Mouse (Mus musculus): ENCODE results near the gene Fbp1.
"Not testable (repeated sequence)": the region's sequence is repeated elsewhere in the genome, so short reads cannot be mapped to it uniquely, and the experiment has no call there.

Fbp1 gene

DNA sequence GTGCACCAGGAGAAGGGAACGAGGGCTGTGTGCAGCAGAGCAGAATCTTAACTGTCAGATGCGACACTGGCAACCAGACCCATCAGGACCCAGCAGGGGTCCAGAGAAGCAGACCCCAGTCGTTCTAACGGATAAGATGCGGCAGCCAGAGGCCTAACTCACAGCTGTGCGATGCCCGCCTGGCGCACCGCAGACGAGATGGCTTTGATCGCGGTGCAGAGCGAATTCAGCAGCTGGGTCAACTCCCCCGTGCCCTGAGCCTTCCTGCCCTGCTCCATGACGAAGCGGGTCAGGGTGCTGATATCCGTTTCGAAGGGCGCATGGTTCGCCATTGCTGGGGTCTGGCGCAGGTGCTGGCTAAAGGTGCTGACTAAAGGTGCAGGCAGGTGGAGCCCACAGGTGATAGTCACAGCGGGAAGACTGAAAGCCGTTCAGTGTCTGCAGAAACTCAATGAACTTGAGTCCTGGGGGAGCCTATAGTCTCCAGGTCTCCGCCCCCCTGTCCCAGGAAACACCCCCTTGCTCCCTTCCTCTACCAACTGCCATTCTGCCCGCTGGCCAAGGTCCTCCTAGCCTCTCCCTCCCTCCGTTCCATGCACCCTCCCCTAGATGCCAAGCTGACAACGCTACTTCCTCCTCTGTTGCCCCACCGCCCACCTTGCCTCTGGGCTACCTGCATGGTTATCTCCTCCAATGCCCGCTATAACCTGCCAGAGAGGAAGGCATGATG, at the start of gene Fbp1:
Fbp1 (minus strand) TSS at position 571 of the 730 bp plus-strand sequence.
- no peak for DNase-seq (ENCODE audit: low spot score in 2 of 2)

DNA sequence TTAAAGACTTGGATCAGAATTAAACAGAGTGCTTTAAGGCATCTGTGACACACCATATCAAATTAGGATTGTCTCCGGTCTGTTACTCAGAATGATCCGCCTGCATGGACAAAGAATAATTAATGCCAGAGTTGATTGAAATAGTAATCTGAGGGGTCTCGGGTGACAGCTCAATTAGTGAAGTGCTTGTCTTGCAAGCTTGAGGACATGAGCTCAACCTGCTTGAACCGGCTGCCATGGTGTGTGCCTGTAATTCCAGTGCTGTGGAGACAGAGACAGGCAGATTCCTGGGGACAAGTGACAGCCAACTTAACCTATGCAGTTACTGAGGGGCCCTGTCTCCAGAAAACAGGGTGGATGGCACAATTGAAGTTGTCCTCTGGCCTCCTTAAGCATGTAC, 44.4 kb upstream of the Fbp1 start:
- DNase-seq (ENCODE audit: low spot score in 2 of 2), result no peak

DNA sequence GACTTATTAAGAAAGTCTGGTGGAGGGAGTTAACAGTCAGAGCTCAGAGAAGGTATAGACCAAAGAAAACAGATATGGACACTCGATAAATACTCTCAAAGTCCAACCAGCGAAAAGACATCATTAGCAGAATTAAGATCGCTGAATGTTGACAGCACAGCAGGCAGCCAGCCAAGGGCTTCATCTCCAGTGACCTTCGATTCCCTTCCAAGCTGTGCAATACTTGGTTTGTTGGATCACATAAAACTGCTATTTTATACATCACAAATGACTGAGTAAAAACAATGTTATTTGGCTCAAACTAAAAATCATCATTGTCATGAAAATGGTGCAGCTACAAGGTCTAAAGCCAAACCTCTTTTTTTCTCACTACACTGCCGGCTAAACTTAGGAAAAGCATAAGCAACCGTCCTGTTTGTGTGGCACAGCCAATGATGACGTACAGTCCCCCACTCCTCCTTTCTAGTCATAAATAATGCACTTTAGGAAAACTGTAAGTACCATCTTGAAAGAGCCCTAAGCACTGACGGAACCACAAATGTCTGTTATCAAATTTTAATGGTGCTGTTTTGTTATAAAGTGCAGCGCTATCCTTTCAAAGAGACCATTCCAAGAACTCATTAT, 41.8 kb upstream of the Fbp1 start:
- DNase-seq (ENCODE audit: low spot score in 2 of 2), result no peak

DNA sequence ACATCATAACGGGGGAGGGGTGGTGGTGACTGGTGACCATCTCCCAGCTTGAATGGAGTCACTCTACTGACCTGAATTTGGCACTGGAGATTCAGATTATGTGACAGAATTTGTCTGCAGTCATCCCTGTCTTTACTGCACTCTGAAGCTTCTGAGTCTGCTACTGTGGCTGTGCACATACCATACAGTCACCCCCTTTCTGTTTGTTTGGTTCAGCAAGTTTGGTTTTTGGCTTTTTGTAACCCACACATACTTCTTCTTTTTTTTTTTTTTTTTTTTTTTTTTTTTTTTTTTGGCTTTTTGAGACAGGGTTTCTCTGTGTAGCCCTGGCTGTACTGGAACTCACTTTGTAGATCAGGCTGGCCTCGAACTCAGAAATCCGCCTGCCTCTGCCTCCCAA, 41.1 kb upstream of the Fbp1 start:
- DNase-seq (ENCODE audit: low spot score in 2 of 2), result not testable (repeated sequence)

DNA sequence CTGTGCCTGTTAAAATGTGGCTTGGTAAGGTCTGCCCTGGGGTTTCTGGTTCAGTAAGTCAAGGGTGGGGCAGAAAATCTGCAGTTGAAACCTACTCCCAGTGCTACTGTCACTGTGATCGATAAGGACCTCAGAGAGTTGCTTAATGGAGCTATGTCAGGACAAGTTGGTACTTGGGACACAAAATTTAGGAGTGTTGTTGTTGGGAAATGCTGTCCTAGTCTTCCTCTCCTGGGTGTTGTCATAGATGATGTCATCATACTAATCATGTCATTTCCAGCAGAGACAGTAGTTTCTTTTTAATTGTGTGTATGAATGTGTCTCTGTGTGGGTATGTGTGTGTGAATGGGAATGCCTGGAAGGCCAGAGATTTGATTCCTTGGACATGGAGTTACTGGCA, 39.4 kb upstream of the Fbp1 start:
- no peak for DNase-seq (ENCODE audit: low spot score in 2 of 2)

DNA sequence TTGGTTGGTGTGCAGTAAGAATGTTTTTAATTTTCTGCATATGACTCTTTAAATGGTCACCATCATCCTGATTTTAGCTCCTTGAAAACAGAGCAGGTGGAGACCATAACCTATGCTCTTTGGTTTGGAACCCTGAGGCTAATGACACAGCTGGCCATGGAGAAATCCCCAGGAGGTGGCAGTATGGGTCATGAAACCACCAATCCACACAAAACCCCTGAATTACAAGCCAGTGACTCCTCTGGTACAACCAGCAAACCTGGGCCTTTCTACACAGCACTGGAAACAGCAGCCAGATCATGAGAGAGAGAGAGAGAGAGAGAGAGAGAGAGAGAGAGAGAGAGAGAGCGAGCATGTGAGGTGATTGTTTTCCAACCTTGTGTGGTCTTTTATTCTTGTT, 38.4 kb upstream of the Fbp1 start:
- no peak for DNase-seq (ENCODE audit: low spot score in 2 of 2)

DNA sequence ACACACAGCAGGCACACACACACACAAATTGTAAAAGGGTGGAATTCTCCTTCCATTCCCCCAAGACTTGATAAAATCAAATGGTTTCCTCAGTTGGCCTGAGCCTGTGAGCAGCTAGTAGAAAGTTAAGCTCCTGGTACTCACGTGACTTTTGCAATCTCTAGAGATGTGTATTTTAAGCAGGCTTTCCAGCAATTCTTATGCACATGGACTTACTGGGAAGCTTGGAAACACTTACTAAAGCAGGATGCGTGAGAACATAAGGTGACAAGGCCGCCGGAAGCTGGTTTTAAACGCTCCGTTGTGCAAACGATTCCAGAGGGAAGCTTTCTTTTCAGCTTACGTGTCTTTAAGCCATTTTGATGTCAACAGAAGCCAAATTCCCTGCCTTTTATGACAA, 35.1 kb upstream of the Fbp1 start:
- DNase-seq (ENCODE audit: low spot score in 2 of 2), result no peak

DNA sequence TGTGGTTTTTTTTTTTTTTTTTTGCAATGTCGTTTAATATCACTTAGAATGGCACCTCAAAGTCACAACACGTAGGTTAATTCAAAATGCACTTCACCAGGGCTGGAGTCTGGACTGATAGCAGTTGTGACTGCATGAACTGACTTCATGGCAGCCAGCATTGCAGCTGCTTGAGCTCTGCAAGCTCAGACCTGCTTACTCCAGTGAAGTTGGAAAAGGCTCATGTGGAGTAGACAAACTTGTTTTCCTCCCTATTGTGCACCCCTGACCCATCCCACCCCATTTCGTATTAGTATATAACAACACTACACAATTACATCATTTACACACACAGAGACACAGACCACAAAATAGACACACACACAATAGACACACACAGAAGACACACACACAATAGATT, 34.6 kb upstream of the Fbp1 start:
- no peak for DNase-seq (ENCODE audit: low spot score in 2 of 2)

DNA sequence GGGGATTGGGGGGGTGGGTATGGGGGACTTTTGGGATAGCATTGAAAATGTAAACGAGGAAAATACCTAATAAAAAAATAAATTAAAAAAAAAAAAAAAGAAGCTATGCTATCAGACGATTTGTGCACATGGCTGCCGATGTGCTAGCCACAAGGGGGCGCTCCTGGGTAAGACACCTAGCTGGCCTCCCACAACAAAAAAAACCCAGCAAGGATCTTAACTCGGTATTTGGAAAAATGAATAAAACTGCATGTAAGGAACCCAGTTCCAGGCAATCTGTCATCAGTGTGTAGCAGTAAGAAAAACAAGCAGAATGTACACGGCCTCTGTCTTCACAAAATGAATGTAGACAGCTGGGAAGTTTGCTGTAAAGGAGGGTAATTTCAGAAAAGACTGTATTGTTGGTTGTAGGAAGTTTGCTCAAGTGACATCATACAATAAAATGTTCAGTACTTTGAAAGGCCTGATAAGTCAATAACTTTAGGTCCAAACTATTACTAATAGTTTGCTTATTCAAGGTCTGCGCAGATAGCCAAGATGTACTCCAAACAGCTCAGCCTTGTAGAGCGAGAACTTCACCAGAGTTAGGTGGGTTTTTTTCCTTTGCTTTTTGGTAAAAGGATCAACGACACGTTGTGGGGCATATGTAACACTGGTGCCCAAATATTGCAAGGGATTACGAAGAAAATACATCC, 31.7 kb upstream of the Fbp1 start:
- peak; percentile 67 to 74 for DNase-seq (ENCODE audit: low spot score in 2 of 2)

DNA sequence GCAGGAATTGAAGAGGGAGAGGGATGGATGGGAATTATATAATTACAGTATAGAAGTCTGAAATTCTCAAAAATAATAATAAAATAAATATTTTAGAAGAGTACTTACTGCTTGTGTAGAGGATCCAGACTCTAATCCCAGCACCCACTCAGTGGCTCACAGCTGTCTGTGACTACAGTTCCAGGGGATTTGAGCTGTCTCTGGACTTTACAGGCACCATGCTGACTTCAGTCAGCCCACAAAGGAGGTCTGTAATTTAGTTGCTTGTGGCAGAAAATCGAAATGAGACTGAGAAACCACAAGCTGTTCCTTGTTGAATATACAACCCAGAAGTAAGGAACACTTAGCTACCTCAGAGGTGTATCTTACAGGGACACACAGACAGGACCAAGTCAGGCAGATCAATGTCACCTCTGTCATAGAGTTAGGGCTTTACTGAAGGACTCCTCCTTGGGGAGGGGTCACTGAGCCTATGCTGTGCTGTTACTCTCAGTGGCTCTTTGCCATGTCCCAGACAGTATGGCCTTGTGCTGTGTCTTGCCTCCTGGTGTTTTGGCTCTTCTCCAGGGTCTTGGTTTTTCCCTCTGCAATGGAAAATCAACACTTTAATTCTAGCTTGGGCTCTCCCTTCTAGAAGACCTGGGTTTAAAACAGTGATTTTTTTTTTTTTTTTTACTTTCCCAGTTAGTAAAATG, 29.5 kb upstream of the Fbp1 start:
- no peak for DNase-seq (ENCODE audit: low spot score in 2 of 2)

DNA sequence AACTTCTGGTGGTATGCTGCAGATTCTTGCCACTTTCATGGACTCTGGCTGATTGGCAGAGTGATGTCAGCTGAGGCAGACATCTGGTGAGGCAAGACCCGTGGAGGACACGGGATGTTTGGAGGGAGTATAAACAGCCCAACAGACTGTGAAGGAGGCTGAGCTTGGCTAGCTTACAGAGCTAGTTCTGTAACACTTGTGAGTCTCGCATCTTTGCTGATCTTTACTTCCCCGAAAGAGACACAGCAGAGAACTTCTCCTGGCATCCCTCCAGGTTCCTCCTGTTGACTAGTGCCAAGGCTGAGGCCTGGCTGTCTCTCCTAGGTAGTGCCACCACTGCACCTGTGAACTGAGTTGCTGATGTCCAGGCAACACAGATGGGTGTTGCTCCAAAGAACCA, 28.6 kb upstream of the Fbp1 start:
- no peak for DNase-seq (ENCODE audit: low spot score in 2 of 2)

DNA sequence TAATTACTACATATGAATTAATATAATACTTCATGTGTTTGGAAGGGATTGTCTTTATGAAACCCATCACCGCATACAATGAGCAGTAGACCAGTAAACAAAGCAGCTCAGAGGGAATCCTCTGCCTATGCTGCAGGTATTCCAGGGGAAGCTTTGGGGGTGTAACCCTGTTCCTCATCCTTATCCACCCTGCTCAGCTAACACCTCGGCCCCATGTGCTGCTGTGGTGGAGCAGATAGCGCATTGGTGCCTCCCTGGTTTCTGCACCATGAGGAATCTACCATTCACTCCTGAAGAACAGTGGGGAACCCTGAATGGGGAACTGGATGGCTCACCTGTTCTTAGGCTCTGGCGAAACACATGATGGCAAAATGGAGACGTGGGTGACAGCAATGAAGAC, 23.5 kb upstream of the Fbp1 start:
- no peak for DNase-seq (ENCODE audit: low spot score in 2 of 2)

DNA sequence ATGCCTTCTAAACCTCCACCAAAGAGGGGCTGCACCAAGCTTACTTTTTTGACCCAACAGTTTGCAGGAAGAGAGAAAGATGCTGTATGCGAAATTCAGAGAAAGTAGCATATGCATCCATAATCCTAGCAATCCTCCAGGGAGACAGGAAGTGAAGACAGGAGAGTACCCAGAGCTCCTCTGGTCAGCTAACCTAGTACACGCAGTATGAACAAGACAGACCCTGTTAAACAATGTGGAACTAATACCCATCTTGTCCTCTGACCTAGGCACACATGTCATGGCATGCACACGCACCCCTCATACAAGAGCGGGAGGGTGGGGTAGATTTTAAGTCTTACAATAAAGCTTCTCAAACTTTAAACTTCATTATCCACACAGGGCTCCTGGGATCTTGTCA, 22.1 kb upstream of the Fbp1 start:
- DNase-seq (ENCODE audit: low spot score in 2 of 2), result no peak

DNA sequence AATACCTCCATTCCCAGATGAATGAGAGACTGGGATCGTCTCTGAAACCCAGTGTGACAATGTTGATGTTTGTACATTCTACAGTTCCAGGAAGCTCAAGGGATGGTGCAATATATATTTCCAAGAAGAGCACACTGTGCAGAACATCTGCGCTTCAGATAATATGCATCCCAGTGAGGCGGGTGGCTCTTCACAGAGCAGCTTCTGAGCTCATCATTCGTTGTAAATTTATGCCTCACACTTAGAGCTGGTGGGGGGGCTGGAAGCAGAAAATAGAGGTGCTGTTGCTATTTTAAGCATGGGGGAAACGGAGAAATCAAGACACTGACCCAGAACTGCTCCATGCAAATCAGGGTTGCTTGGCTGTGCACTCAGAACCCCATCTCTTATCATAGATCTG, 21.7 kb upstream of the Fbp1 start:
- DNase-seq (ENCODE audit: low spot score in 2 of 2), result peak in 1 of 2 experiments; percentile 84

DNA sequence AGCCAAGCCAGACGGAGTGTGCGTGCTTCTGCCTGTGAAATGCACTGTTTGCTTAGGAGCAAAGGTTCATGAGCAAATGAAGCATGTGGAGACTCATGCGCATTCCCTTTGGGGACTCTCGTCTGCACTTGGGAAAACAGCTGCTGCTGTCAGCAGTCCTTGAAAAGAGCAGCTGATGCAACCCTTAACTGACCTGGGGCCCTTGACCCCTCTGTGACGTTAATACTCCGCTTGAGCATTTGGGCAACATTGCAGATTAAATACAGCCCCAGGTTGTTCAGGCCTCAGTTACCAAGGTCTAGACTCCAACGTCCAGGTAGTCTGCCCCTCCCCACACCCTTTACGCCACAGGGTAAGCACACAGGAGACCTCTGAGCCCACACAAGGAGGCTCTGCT, 20.1 kb upstream of the Fbp1 start:
- DNase-seq (ENCODE audit: low spot score in 2 of 2), result no peak

DNA sequence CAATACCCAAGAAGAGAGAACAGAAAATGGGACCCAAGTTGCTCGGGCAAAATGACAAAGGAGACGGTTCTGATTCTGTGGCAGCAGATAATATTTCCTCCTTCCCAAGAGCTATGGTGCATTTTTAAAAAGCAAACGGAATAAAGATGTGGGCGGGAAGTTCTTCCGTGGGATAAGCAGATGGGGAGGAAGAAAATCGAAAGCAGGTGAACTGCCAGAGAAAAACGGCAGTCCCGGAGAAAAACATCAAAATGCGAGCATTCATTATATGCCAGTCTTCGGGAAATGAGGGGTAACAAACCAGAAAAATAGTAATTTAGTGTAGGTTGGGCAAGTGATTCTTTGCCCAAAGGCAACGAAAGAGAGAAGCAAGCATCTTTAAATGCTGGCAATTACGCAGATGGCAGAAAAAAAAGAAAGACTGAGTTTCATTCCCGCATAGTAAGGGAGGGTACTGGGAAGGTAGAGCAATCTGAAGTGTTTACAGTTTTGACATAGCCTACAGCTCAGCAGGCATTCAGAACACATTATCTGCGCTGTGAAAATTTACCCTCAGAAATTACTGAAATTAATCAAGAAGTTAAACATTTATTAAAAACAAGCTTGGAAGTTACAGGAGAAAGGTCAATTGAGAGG, 19.6 kb upstream of the Fbp1 start:
- DNase-seq (ENCODE audit: low spot score in 2 of 2), result no peak

DNA sequence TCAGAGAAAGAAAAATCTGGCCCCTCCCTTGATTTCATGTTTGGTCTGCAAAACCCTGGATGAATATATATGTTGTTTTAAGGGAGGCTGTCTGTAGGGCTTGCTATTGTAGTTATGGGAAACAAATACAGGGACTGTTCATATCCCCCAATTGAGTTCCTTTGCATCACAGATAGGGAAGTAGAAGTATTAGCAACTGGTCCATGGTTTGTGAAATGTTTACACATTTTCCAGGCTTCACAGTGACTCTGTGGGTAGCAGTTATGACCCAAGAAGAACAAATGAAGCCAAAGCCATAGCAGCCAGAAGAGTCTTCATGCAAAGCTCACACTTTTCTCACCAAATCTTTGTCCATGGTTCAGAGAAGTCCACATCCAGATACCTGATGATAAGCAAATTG, 13.1 kb upstream of the Fbp1 start:
- DNase-seq (ENCODE audit: low spot score in 2 of 2), result no peak

DNA sequence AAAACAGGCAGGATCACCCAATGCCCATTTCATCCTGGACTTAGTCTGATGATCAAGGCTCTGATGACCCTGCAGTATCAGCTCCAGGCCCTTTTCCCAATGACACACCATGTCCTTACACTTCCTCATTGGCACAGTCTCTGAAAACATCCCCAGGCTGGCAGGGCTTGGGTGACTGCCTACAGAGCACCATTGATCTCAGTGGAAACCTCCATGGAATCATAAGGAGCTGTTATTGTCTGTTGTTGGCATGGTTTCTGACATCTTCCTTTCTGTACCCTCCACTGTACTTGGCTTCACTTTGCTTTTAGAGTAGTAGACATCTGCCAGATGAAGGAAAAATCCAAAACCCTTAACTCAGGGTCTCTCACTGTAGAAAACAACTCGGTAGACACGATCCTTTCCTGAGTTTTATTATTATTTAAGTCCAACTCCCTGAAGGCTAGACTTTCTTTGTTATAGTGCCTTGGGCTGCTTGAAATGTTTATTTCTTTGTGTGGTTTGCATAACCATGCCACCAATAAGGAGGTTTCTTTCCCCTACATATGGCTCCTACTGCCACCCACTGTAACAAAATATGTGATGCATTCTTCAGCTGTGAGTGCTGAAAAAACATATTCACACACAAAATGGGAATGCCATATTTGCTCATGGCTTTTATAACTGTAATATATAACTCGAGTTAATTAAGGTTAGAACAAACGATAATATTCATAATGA, 10.0 kb upstream of the Fbp1 start:
- DNase-seq (ENCODE audit: low spot score in 2 of 2), result no peak

DNA sequence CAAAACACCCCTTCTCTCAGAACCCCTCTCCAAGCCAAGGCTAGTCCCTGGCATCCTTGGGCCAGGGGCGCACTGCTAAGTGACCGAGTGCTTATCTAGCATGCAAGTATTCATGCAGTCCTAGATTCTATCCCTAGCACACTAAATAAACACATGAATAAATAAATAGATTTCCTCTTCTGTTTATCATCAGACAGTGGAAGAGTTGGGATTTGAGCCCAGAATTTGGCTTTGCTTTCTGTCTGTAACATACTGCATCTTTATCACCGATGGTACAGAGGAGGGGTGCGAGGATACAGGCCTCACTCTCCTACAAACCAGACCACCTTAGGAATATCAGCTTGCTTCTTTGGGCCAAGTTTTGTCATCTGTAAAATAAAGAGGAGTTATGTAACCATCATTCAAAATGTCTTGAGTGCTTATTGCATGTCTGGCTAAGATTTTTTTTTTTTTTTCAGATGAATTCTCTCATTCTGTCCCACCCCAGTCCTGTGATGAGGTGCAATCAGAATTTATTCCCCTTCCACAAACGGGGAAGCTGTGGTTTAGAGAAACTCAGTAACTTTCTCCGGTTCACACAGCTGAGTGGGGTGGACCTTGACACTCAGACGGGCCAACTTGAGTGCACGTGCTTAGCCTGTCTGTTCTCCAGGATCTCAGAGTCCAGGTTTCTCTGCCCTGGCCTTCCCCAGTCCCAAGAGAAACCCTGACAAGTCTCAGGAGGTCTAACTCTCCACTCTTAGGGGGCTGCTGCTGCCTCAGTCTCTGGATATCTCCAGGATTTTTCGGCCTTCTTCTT, 5.2 kb upstream of the Fbp1 start:
- DNase-seq (ENCODE audit: low spot score in 2 of 2), result no peak

DNA sequence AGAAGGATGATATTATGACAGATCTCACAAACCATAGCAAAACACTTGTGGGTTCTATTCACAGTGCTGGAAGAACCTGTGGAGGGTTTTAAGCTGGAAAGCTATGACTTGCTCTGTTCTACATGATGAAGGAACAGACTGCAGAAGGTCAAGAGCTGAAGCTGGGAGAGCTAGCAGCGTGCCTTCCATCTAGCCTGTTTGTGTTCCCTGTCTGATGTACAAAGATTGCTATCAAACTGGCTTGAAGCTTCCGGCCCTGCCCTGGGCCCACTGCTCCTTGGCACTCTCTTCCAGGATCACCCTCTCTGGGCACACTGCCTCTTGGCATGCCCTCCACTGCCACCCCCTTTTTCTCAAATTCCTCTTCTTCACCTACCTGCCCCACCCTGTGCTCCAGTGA, 1.2 kb upstream of the Fbp1 start:
- no peak for DNase-seq (ENCODE audit: low spot score in 2 of 2)

DNA sequence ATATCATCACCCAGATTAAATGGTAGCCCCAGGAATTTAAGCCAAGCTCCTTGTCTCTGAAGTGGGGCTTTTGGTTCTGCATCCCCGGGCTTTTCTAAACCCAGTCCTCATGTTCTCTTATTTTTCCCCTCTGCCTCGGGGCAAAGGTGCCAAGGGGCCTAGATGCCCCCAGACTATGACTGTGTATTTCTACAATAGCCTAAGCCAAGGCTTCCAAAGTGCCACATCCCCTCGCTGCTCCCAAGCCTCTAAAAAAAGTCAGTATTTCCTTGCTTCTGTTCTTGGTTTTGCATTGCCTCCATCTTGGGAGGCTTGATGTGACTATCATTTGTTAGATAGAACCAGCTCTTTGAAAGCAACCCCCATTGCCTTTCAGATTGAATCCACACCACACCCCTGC, 3.5 kb downstream of the Fbp1 start:
- no peak for DNase-seq (ENCODE audit: low spot score in 2 of 2)

All from right cerebral cortex, postnatal 36 days (tissue).